Mouse (Mus musculus) lung, embryonic 16.5 days (tissue): ENCODE measurements around the gene Slc12a6. TPM values are rescaled to one million over a fixed set of nuclear protein-coding genes. Genes with fewer than 3 reads are reported as not detected.

Source experiments
- ATAC-seq: fragments of 200-750 bp; cut with Nextera tagmentation; 2 replicates; pipeline ENCODE4 v1.8.0; 2017; ENCODE audit warnings: low read depth, mild to moderate bottlenecking, moderate library complexity
- H3K27ac ChIP-seq: fragments of 300-500 bp; sonication (generic); 2 replicates; pipeline ENCODE4 v1.5.1; 2014; ENCODE audit warnings: mild to moderate bottlenecking, control low read depth, low read length
- H3K27me3 ChIP-seq: fragments of 300-500 bp; sonication (generic); 2 replicates; pipeline ENCODE4 v1.6.1; 2014; ENCODE audit warnings: low read depth, low read length, mixed read lengths; ENCODE audit not compliant: control insufficient read depth, insufficient read depth
- H3K36me3 ChIP-seq: fragments of 300-500 bp; sonication (generic); 2 replicates; pipeline ENCODE4 v1.6.1; 2014; ENCODE audit warnings: low read length; ENCODE audit not compliant: control insufficient read depth, insufficient read depth
- H3K4me1 ChIP-seq: fragments of 300-500 bp; sonication (generic); replicated peaks from 2 replicates; pipeline ENCODE4 v1.6.1; 2014; ENCODE audit warnings: low read length, mixed read lengths; ENCODE audit not compliant: control insufficient read depth, insufficient read depth
- H3K4me2 ChIP-seq: fragments of 300-500 bp; sonication (generic); 2 replicates; pipeline ENCODE4 v1.6.1; 2014; ENCODE audit warnings: low read depth, low read length, control low read depth
- H3K4me3 ChIP-seq: fragments of 300-500 bp; sonication (generic); 2 replicates; pipeline ENCODE4 v1.5.1; 2014; ENCODE audit warnings: mild to moderate bottlenecking, low read length, control low read depth
- H3K9ac ChIP-seq: fragments of 300-500 bp; sonication (generic); 2 replicates; pipeline ENCODE4 v1.6.1; 2014; ENCODE audit warnings: low read length, control low read depth
- H3K9me3 ChIP-seq: fragments of 300-500 bp; sonication (generic); 2 replicates; pipeline ENCODE4 v1.6.1; 2016; ENCODE audit warnings: low read length; ENCODE audit not compliant: control insufficient read depth
- WGBS: fragments of 180-500 bp; shearing (Covaris S2); extraction: QIAGEN DNeasy Blood & Tissue Kit; methylation state at CpG from one replicate; pipeline ENCODE4 v1.1.7; 2014; 5-methylcytosine and 5-hydroxymethylcytosine counted together
- polyA plus RNA-seq: library from polyadenylated mRNA; unstranded; fragments of >200 nt; fragmentation: Nextera tagmentation; extraction: Ambion mirVana; gene quantifications from 2 replicates; pipeline ENCODE4 v1.2.1, GENCODE M21; 2015

Gene Slc12a6
- polyA plus RNA-seq, 1 experiment from 2014 or later: 8.9 TPM

DNA sequence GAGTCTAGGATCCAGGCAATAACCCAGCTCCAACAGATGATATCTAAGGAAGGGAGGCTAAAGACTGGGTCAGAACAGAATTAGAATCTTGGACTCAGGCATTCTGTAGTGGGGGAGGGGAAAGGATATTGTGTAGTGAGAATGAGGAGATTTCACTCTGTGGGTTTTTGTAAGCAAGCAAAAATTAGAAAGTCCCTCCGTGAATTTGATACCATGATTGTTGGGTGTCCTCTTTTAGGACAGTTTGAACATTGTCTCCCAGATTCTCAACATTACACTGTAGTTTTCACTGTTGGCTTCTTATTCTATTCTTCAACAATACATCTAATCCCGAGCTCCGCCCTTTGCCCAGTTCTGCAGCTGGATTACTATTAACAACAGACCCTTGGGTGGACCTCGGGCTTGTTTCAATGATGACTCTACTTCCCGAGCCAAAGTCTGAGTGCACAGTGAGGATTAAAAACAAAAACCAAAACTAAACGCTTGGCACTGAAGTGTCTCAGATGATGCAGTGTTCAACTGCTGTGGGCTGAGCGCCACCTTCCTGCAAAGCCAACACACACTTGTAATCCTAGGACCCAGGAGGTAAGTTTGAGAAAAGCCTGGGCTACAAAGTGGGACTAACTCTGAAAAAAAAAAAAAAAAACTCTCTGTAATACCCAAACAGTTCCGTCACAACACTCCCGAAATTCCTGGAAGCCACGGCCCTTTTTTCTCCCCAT, 6.2 kb upstream of the Slc12a6 start, which contains the start of gene Nutm1:
TSS of gene Nutm1 (minus strand) at position 51 of the 722 bp plus-strand sequence.
- 64% methylated on average over 10 of the region's 10 CpGs for WGBS

DNA sequence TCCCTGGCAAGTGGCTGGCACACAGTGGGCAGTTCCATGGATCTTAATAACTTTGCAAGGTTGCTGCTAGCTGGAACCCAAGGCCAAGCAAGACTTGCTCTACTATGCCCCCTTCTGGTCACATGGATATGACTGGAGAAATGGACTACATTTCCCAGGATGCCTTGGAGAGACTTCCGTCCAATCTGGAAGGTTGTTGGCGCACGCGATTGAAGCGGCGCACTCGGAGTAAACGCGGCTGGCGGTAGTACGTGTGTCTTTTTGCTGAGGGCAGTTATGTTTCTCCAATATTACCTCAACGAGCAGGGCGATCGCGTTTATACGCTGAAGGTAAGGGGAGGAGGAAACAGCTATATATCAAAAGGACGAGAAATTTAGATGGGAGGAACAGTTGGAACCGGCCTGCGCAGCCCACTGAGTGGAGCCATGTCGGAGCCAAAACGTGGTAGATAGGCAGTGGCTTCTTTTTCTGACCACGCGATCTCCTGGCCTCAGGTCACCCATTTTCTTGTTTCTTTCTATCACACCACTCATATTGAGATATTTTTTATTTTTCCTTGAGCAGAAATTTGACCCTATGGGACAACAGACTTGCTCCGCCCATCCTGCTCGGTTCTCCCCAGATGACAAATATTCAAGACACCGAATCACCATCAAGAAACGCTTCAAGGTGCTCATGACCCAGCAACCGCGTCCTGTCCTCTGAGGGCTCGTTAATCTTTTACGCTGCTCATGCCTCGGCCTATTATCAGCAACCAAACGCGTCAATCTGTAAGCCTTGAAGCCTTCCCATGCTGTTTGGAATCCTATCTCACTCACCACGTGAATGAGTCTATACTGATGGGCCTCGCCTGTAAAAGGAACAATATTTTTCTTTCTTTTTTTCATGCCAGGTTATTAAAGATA, 3.6 kb upstream of the Slc12a6 start, which contains the start of gene Nop10:
TSS of gene Nop10 (plus strand) at position 179 of the 906 bp plus-strand sequence.
- no peaks in the 10 kb centered on the region for H3K9me3 ChIP-seq
- H3K4me2 ChIP-seq: peak within 1 kb of the TSS; percentile 70
- no peaks in the 10 kb centered on the region for H3K36me3 ChIP-seq
- H3K4me1 ChIP-seq: peaks cover 12% of the 10 kb centered on the region
- peak within 1 kb of the TSS; percentile 84 for H3K27ac ChIP-seq
- under 1% methylated on average over 36 of the region's 36 CpGs for WGBS
- no peaks in the 10 kb centered on the region for H3K27me3 ChIP-seq
- H3K9ac ChIP-seq: peak within 1 kb of the TSS; percentile 76
- ATAC-seq: peak; percentile 60
- H3K4me3 ChIP-seq: peak within 1 kb of the TSS; percentile 77

More for the DNA sequence above, 6.2 kb upstream of the Slc12a6 start, which contains the start of gene Nutm1:
- no peak for ATAC-seq
- Histone ChIP-seq H3K4me1 (peaks cover 8% of the 10 kb centered on the region; the same call in 1 of the 2 replicates), H3K36me3 (no peaks in the 10 kb centered on the region), H3K4me2 (no peak within 1 kb of the TSS), H3K27ac (no peak within 1 kb of the TSS), H3K4me3 (no peak within 1 kb of the TSS), H3K9ac (no peak within 1 kb of the TSS), H3K9me3 (no peaks in the 10 kb centered on the region), H3K27me3 (no peaks in the 10 kb centered on the region)

DNA sequence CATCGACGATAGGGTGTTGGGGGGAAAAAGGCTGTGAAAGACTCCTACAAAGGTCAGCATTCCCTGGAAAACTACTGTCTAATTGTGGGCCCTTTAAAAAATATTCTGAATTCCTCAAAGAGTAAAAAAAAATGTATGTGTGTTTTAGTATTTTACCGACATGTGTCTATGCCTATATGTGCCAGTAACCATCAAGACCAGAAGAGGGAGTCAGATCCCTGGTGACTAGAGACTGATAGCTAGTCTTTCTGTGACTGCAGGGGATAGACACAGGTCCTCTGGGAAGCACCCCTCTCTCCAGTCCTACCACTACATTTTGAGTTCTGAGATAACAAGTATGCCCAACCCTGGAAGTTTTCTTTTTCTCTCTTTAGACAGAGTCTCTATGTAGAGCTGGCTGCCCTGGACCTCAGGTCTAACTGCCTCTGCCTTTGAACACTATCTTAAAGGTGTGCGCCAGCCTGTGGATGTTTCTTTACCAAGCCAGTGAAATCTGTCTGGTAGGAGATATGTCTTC, 2.8 kb upstream of the Slc12a6 start:
- no peak for ATAC-seq
- Histone ChIP-seq H3K27me3 (no peaks in the 10 kb centered on the region), H3K4me1 (peaks cover 14% of the 10 kb centered on the region), H3K9me3 (no peaks in the 10 kb centered on the region), H3K36me3 (no peaks in the 10 kb centered on the region), H3K4me2 (peak overlapping the region; percentile 70), H3K27ac (no peak overlapping the region), H3K9ac (peak overlapping the region; percentile 76), H3K4me3 (peak overlapping the region; percentile 77)
- WGBS: 23% methylated on average over 4 of the region's 4 CpGs

DNA sequence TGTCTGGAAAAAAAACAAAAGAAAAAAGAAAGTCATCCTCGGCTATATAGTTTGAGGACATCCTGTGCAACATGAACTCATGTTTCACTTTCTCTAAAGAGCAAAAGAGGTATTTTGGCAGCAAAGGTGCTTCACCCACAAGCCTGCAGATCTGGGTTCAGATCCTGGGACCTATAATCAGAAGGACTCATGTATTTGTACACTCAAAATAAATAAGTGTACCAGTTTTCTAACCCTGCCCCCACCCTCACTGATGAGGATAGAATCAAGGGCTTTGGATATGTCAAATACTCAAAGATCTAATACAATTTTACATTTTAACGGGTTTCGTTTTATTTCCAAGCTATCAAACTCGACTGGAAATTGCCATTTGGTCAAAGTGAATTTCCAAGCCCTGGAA, 1.3 kb upstream of the Slc12a6 start:
- H3K4me1 ChIP-seq: peaks cover 14% of the 10 kb centered on the region
- H3K4me2 ChIP-seq: no peak overlapping the region
- H3K4me3 ChIP-seq: no peak overlapping the region
- WGBS: 77% methylated on average over 4 of the region's 4 CpGs
- H3K9ac ChIP-seq: no peak overlapping the region
- ATAC-seq: no peak
- no peaks in the 10 kb centered on the region for H3K36me3 ChIP-seq
- H3K27me3 ChIP-seq: no peaks in the 10 kb centered on the region
- no peaks in the 10 kb centered on the region for H3K9me3 ChIP-seq
- H3K27ac ChIP-seq: no peak overlapping the region

DNA sequence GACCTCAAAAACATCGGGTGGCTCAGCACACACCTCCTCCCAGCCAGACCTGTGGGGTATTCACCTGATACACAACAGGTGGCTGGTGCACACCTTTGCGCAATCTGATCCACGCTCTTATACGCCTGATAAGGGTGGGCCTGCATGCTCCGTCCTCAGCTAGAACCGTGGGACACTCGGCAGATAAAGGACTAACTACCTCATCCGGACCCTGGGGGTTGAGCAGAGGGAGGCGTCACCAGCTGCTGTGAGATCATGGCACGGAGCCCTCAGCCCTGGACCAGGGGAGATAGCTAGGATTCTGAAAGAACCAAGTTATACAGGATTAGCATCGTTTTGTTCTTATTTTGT, 592 bp downstream of the Slc12a6 start, which contains the start of gene Gm21985:
TSS of gene Gm21985 (plus strand) at position 73 of the 351 bp plus-strand sequence.
- Histone ChIP-seq H3K9me3 (no peaks in the 10 kb centered on the region), H3K27me3 (no peaks in the 10 kb centered on the region), H3K4me1 (peaks cover 14% of the 10 kb centered on the region), H3K27ac (peak within 1 kb of the TSS; percentile 86), H3K36me3 (no peaks in the 10 kb centered on the region), H3K9ac (peak within 1 kb of the TSS; percentile 81), H3K4me2 (peak within 1 kb of the TSS; percentile 82), H3K4me3 (peak within 1 kb of the TSS; percentile 96)
- WGBS: under 1% methylated on average over 11 of the region's 11 CpGs
- ATAC-seq: peak; percentile 13

DNA sequence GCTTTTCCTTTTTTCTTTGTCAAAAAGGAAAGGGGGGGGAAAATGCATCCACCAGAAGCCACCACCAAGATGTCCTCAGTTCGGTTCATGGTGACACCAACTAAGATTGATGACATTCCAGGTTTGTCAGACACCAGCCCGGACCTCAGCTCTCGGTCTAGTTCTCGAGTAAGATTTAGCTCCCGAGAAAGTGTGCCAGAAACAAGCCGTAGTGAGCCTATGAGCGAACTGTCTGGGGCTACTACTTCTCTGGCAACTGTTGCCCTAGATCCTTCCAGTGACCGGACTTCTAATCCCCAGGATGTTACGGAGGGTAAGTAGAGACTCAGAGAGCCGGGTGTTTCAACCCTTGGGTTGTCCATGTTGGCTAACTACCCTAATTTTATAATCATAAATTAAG, 1.2 kb downstream of the Slc12a6 start:
- WGBS: 26% methylated on average over 10 of the region's 10 CpGs
- H3K4me2 ChIP-seq: peak overlapping the region; percentile 82
- H3K27ac ChIP-seq: no peak overlapping the region
- H3K36me3 ChIP-seq: no peaks in the 10 kb centered on the region
- H3K9ac ChIP-seq: peak overlapping the region; percentile 81
- H3K27me3 ChIP-seq: no peaks in the 10 kb centered on the region
- H3K4me1 ChIP-seq: peaks cover 14% of the 10 kb centered on the region
- ATAC-seq: no peak
- no peaks in the 10 kb centered on the region for H3K9me3 ChIP-seq
- H3K4me3 ChIP-seq: peak overlapping the region; percentile 96

DNA sequence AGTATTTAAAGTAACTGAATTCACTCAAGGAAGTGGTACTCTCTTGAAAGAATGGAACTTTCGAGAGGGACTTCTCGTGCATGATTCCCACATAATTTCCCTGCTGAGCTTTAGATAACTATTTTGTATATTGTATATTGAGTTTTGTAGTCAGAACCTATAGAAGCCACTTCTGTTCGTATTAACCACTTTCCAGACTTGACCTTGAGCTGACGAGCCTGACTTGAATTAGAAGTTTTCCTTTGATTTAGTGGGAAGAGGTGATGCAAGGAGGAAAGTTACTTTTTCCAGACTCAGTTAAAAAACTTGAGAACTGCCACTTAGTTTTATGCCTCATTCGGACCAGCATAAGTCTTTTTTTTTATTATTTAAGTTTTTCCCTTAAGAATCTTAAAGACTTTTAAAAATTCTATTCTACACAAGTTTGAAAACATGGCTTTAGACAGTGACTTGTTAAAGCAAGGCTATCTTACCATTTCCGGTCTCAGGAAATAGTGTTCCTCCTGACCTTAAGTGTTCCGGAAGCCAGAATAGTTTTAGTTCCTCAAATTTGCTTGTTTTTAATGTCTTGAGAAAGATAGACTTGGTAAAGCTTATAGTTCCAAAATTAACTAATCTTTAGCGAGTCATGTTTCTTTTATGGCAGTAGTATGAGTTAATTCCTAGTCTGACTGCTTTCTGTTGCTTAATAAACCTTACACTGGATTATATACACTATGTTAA, 2.1 kb downstream of the Slc12a6 start:
- no peaks in the 10 kb centered on the region for H3K27me3 ChIP-seq
- H3K4me2 ChIP-seq: peak overlapping the region; percentile 82
- peak overlapping the region; percentile 34 for H3K4me3 ChIP-seq
- WGBS: 67% methylated on average over 8 of the region's 8 CpGs
- H3K36me3 ChIP-seq: no peaks in the 10 kb centered on the region
- no peaks in the 10 kb centered on the region for H3K9me3 ChIP-seq
- no peak overlapping the region for H3K27ac ChIP-seq
- peaks cover 14% of the 10 kb centered on the region for H3K4me1 ChIP-seq
- no peak for ATAC-seq
- no peak overlapping the region for H3K9ac ChIP-seq

DNA sequence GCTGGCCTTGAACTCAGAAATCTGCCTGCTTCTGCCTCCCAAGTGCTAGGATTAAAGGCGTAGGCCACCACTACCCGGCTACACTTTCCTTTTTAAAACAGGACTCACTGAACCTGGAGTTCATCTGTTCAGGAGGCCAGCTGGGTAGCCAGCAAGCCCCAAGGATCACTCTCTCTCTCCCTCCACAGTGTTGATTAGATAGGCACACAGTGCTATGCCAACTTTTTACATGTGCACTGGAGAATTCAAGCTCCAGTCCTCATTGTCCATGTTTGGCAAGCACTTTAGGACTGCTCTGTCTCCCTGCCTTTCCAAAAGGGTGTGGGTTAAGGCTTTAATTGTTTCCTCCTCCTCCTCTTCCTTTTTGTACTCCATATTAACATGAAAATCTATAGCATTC, 4.4 kb downstream of the Slc12a6 start:
- no peak overlapping the region for H3K4me3 ChIP-seq
- H3K27ac ChIP-seq: no peak overlapping the region
- no peak overlapping the region for H3K9ac ChIP-seq
- H3K27me3 ChIP-seq: no peaks in the 10 kb centered on the region
- no peaks in the 10 kb centered on the region for H3K9me3 ChIP-seq
- ATAC-seq: no peak
- 82% methylated on average over 2 of the region's 2 CpGs for WGBS
- peaks cover 6% of the 10 kb centered on the region for H3K4me1 ChIP-seq
- H3K4me2 ChIP-seq: no peak overlapping the region
- no peaks in the 10 kb centered on the region for H3K36me3 ChIP-seq
